Mouse (Mus musculus): ENCODE results near the gene Errfi1. TPM values are rescaled to one million over a fixed set of nuclear protein-coding genes. Genes with fewer than 3 reads are reported as not detected.
A peak's percentile ranks its signal among the peaks of the same experiment; 100 is the strongest.

The Errfi1 gene
- polyA plus RNA-seq, 1 experiment from 2014 or later: 27.2 TPM

GRCm38 (mm10) chr4:150882632-150883031, 28.9 kb downstream of the Errfi1 start:
- Histone ChIP-seq H3K4me1 (ENCODE audit: control insufficient read depth, insufficient read depth, low read depth, low read length) (no peaks in the 10 kb centered on the region), H3K36me3 (ENCODE audit: control insufficient read depth, insufficient read depth, low read length) (no peaks in the 10 kb centered on the region), H3K4me3 (ENCODE audit: low read length) (no peak overlapping the region), H3K27me3 (replicated peaks; ENCODE audit: control insufficient read depth, insufficient read depth, low read length) (no peaks in the 10 kb centered on the region), H3K9ac (ENCODE audit: low read depth, low read length) (no peak overlapping the region), H3K4me2 (ENCODE audit: low read length) (no peak overlapping the region), H3K9me3 (ENCODE audit: control insufficient read depth, low read length) (peaks cover 23% of the 10 kb centered on the region), H3K27ac (ENCODE audit: low read depth, low read length) (no peak overlapping the region)
- no peak for ATAC-seq
- 93% methylated on average over 5 of the region's 5 CpGs for WGBS

GRCm38 (mm10) chr4:150887903-150888302, 34.2 kb downstream of the Errfi1 start:
- Histone ChIP-seq H3K4me3 (ENCODE audit: low read length) (no peak overlapping the region), H3K27ac (ENCODE audit: low read depth, low read length) (no peak overlapping the region), H3K36me3 (ENCODE audit: control insufficient read depth, insufficient read depth, low read length) (no peaks in the 10 kb centered on the region), H3K4me1 (ENCODE audit: control insufficient read depth, insufficient read depth, low read depth, low read length) (no peaks in the 10 kb centered on the region), H3K4me2 (ENCODE audit: low read length) (no peak overlapping the region), H3K9ac (ENCODE audit: low read depth, low read length) (no peak overlapping the region), H3K27me3 (replicated peaks; ENCODE audit: control insufficient read depth, insufficient read depth, low read length) (no peaks in the 10 kb centered on the region), H3K9me3 (ENCODE audit: control insufficient read depth, low read length) (no peaks in the 10 kb centered on the region)
- no peak for ATAC-seq
- 83% methylated on average over 5 of the region's 5 CpGs for WGBS

GRCm38 (mm10) chr4:150888492-150888891, 34.8 kb downstream of the Errfi1 start:
- no peak overlapping the region for H3K27ac ChIP-seq (ENCODE audit: low read depth, low read length)
- H3K4me2 ChIP-seq (ENCODE audit: low read length): no peak overlapping the region
- no peaks in the 10 kb centered on the region for H3K4me1 ChIP-seq (ENCODE audit: control insufficient read depth, insufficient read depth, low read depth, low read length)
- H3K9me3 ChIP-seq (ENCODE audit: control insufficient read depth, low read length): no peaks in the 10 kb centered on the region
- H3K36me3 ChIP-seq (ENCODE audit: control insufficient read depth, insufficient read depth, low read length): no peaks in the 10 kb centered on the region
- no peaks in the 10 kb centered on the region for H3K27me3 ChIP-seq (replicated peaks; ENCODE audit: control insufficient read depth, insufficient read depth, low read length)
- H3K4me3 ChIP-seq (ENCODE audit: low read length): no peak overlapping the region
- H3K9ac ChIP-seq (ENCODE audit: low read depth, low read length): no peak overlapping the region
- 72% methylated on average over 4 of the region's 4 CpGs for WGBS
- ATAC-seq: no peak

- Histone ChIP-seq H3K36me3 (ENCODE audit: control insufficient read depth, insufficient read depth, low read length) (no peaks in the 10 kb centered on the region), H3K4me3 (ENCODE audit: low read length) (no peak overlapping the region), H3K4me2 (ENCODE audit: low read length) (peak overlapping the region; percentile 35), H3K27ac (ENCODE audit: low read depth, low read length) (no peak overlapping the region), H3K27me3 (replicated peaks; ENCODE audit: control insufficient read depth, insufficient read depth, low read length) (no peaks in the 10 kb centered on the region), H3K4me1 (ENCODE audit: control insufficient read depth, insufficient read depth, low read depth, low read length) (no peaks in the 10 kb centered on the region), H3K9ac (ENCODE audit: low read depth, low read length) (no peak overlapping the region), H3K9me3 (ENCODE audit: control insufficient read depth, low read length) (no peaks in the 10 kb centered on the region)
- ATAC-seq: no peak
- WGBS: 37% methylated on average over 20 of the region's 20 CpGs
These were observed 35.7 kb downstream of the Errfi1 start for GRCm38 (mm10) chr4:150889273-150889954.

GRCm38 (mm10) chr4:150889955-150890315, 36.2 kb downstream of the Errfi1 start:
- Histone ChIP-seq H3K9me3 (ENCODE audit: control insufficient read depth, low read length) (no peaks in the 10 kb centered on the region), H3K27ac (ENCODE audit: low read depth, low read length) (no peak overlapping the region), H3K4me3 (ENCODE audit: low read length) (no peak overlapping the region), H3K36me3 (ENCODE audit: control insufficient read depth, insufficient read depth, low read length) (no peaks in the 10 kb centered on the region), H3K4me1 (ENCODE audit: control insufficient read depth, insufficient read depth, low read depth, low read length) (no peaks in the 10 kb centered on the region), H3K4me2 (ENCODE audit: low read length) (peak overlapping the region; percentile 35), H3K27me3 (replicated peaks; ENCODE audit: control insufficient read depth, insufficient read depth, low read length) (no peaks in the 10 kb centered on the region), H3K9ac (ENCODE audit: low read depth, low read length) (no peak overlapping the region)
- ATAC-seq: no peak
- 42% methylated on average over 13 of the region's 13 CpGs for WGBS

- no peak for ATAC-seq
- Histone ChIP-seq H3K4me3 (ENCODE audit: low read length) (no peak overlapping the region), H3K27ac (ENCODE audit: low read depth, low read length) (no peak overlapping the region), H3K36me3 (ENCODE audit: control insufficient read depth, insufficient read depth, low read length) (0 out of 2 replicates have a peak, but pooled peaks cover 4% of the 10 kb centered on the region), H3K4me2 (ENCODE audit: low read length) (no peak overlapping the region), H3K9ac (ENCODE audit: low read depth, low read length) (no peak overlapping the region), H3K27me3 (replicated peaks; ENCODE audit: control insufficient read depth, insufficient read depth, low read length) (no peaks in the 10 kb centered on the region), H3K4me1 (ENCODE audit: control insufficient read depth, insufficient read depth, low read depth, low read length) (no peaks in the 10 kb centered on the region), H3K9me3 (ENCODE audit: control insufficient read depth, low read length) (no peaks in the 10 kb centered on the region)
- 84% methylated on average over 5 of the region's 5 CpGs for WGBS
These were observed 37.6 kb downstream of the Errfi1 start for GRCm38 (mm10) chr4:150891308-150891707.

GRCm38 (mm10) chr4:150894718-150895501, 41.2 kb downstream of the Errfi1 start:
- Histone ChIP-seq H3K36me3 (ENCODE audit: control insufficient read depth, insufficient read depth, low read length) (peaks cover 24% of the 10 kb centered on the region), H3K27ac (ENCODE audit: low read depth, low read length) (no peak overlapping the region), H3K9me3 (ENCODE audit: control insufficient read depth, low read length) (no peaks in the 10 kb centered on the region), H3K27me3 (replicated peaks; ENCODE audit: control insufficient read depth, insufficient read depth, low read length) (no peaks in the 10 kb centered on the region), H3K4me3 (ENCODE audit: low read length) (no peak overlapping the region), H3K4me1 (ENCODE audit: control insufficient read depth, insufficient read depth, low read depth, low read length) (no peaks in the 10 kb centered on the region), H3K4me2 (ENCODE audit: low read length) (no peak overlapping the region), H3K9ac (ENCODE audit: low read depth, low read length) (no peak overlapping the region)
- 77% methylated on average over 8 of the region's 8 CpGs for WGBS
- ATAC-seq: no peak

- no peaks in the 10 kb centered on the region for H3K4me1 ChIP-seq (ENCODE audit: control insufficient read depth, insufficient read depth, low read depth, low read length)
- H3K9me3 ChIP-seq (ENCODE audit: control insufficient read depth, low read length): no peaks in the 10 kb centered on the region
- WGBS: 93% methylated on average over 26 of the region's 26 CpGs
- H3K9ac ChIP-seq (ENCODE audit: low read depth, low read length): no peak overlapping the region
- H3K36me3 ChIP-seq (ENCODE audit: control insufficient read depth, insufficient read depth, low read length): peaks cover 36% of the 10 kb centered on the region
- no peak overlapping the region for H3K4me3 ChIP-seq (ENCODE audit: low read length)
- ATAC-seq: no peak
- no peak overlapping the region for H3K27ac ChIP-seq (ENCODE audit: low read depth, low read length)
- no peak overlapping the region for H3K4me2 ChIP-seq (ENCODE audit: low read length)
- no peaks in the 10 kb centered on the region for H3K27me3 ChIP-seq (replicated peaks; ENCODE audit: control insufficient read depth, insufficient read depth, low read length)
These were observed 43.3 kb downstream of the Errfi1 start for GRCm38 (mm10) chr4:150896896-150897624.

- peaks cover 46% of the 10 kb centered on the region for H3K36me3 ChIP-seq (ENCODE audit: control insufficient read depth, insufficient read depth, low read length)
- 60% methylated on average over 13 of the region's 13 CpGs for WGBS
- no peak overlapping the region for H3K4me3 ChIP-seq (ENCODE audit: low read length)
These were observed 45.1 kb downstream of the Errfi1 start for GRCm38 (mm10) chr4:150898716-150899365.

More at GRCm38 (mm10) chr4:150898716-150899365, 45.1 kb downstream of the Errfi1 start:
- no peak overlapping the region for H3K9ac ChIP-seq (ENCODE audit: low read depth, low read length)
- no peaks in the 10 kb centered on the region for H3K4me1 ChIP-seq (ENCODE audit: control insufficient read depth, insufficient read depth, low read depth, low read length)
- H3K9me3 ChIP-seq (ENCODE audit: control insufficient read depth, low read length): no peaks in the 10 kb centered on the region
- H3K4me2 ChIP-seq (ENCODE audit: low read length): no peak overlapping the region
- no peaks in the 10 kb centered on the region for H3K27me3 ChIP-seq (replicated peaks; ENCODE audit: control insufficient read depth, insufficient read depth, low read length)
- ATAC-seq: peak; percentile 72
- H3K27ac ChIP-seq (ENCODE audit: low read depth, low read length): no peak overlapping the region
